Mouse (Mus musculus) embryo, embryonic 10 days (tissue): ENCODE results near the gene Ccdc73.

Experiments used
- DNase-seq: peaks from one replicate; pipeline ENCODE4 v3.0.0-alpha.2; 2015; ENCODE audit warnings: low spot score

Ccdc73 gene

GRCm38 (mm10) chr2:105026950-105027695 lies 159.5 kb downstream of the Ccdc73 start:
- no peak for DNase-seq

- no peak for DNase-seq
These were observed 161.2 kb downstream of the Ccdc73 start for GRCm38 (mm10) chr2:105028806-105029205.

- no peak for DNase-seq
These were observed 162.9 kb downstream of the Ccdc73 start for GRCm38 (mm10) chr2:105030505-105030904.

GRCm38 (mm10) chr2:105034084-105034483 lies 166.5 kb downstream of the Ccdc73 start:
- no peak for DNase-seq

- DNase-seq: no peak
These were observed 168.4 kb downstream of the Ccdc73 start for GRCm38 (mm10) chr2:105035985-105036384.

GRCm38 (mm10) chr2:105036401-105037070 lies 168.9 kb downstream of the Ccdc73 start:
- no peak for DNase-seq

GRCm38 (mm10) chr2:105037956-105038569 lies 170.5 kb downstream of the Ccdc73 start:
- no peak for DNase-seq

GRCm38 (mm10) chr2:105038879-105039278 lies 171.3 kb downstream of the Ccdc73 start:
- DNase-seq: no peak

GRCm38 (mm10) chr2:105040859-105041258 lies 173.3 kb downstream of the Ccdc73 start:
- no peak for DNase-seq

- DNase-seq: no peak
These were observed 175.5 kb downstream of the Ccdc73 start for GRCm38 (mm10) chr2:105043152-105043551.

- DNase-seq: no peak
These were observed 180.7 kb downstream of the Ccdc73 start for GRCm38 (mm10) chr2:105048301-105048700.

GRCm38 (mm10) chr2:105055529-105055928 lies 187.9 kb downstream of the Ccdc73 start:
- DNase-seq: no peak

- no peak for DNase-seq
These were observed 191.0 kb downstream of the Ccdc73 start for GRCm38 (mm10) chr2:105058577-105059116.

- no peak for DNase-seq
These were observed 195.3 kb downstream of the Ccdc73 start for GRCm38 (mm10) chr2:105062741-105063372.
